Mouse (Mus musculus): ENCODE results near the gene Ces1f.
"Not testable (repeated sequence)": the region's sequence is repeated elsewhere in the genome, so short reads cannot be mapped to it uniquely, and the experiment has no call there.

Ces1f gene

DNA sequence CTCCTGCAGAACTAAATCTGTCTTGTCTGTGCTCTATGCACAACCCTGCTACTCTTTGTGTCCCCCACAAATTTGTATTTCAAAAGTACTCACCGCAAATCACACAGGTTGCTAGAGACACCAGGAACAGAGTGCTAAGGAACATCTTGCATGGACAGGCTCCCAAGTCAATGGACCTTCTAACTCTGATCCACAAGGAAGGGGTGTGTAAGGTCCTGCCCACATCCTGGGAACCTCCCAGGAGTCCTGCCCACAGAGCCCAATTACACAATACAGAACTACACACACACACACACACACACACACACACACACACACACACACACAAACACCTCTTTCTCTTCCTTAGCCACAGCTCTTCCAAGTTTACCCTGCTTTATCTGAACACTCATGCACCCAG, at the start of gene Ces1f:
TSS of gene Ces1f (minus strand) at position 192 of the 400 bp plus-strand sequence.
- DNase-seq (ENCODE audit: low read depth in 1 of 2, low spot score in 2 of 2), result no peak

GRCm38 (mm10) chr8:93325123-93325522, 45.6 kb upstream of the Ces1f start:
- no peak for DNase-seq (ENCODE audit: low read depth in 1 of 2, low spot score in 2 of 2)

- DNase-seq (ENCODE audit: low read depth in 1 of 2, low spot score in 2 of 2), result no peak
Measured at GRCm38 (mm10) chr8:93317031-93317430, 37.5 kb upstream of the Ces1f start.

DNA sequence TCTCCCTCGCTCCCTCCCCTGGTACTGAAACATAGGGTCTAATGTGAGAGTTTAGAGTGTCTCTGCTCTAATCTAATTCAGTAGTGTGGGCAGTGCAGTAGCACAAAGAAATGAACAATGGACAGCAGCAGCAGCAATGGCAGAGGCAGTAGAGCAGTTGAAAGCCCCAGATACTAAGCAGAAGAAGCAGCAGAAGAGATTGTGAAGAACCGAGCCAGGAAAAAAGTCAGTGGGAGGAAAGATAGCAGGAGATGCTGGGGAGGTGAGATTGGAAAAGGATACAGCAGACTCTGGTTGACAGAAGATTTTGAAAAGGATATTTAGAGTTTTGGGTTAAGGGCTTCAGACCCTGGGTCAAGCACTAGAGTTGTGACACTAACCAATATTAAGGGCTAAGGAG, 36.0 kb upstream of the Ces1f start:
- no peak for DNase-seq (ENCODE audit: low read depth in 1 of 2, low spot score in 2 of 2)

GRCm38 (mm10) chr8:93283896-93284295, 4.3 kb upstream of the Ces1f start:
- DNase-seq (ENCODE audit: low read depth in 1 of 2, low spot score in 2 of 2), result no peak

DNA sequence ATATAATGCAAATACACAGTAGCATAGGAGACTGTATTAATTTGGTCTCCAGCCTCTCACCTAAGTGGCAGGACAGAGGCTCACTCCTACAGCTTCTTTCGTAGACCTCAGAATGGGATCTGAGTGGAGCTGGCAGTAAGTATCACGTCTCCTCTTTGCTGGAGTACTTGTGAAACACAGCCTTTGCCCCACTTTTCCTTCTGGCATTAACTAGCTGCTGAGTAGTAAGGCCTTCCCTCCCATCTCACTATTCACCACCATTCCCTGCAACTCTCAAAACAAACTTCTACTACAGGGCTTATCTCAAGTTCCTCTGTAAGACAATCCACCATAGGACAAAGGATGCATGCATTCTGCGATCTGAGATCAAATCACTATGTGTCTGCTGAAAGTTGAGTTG, 2.8 kb upstream of the Ces1f start:
- DNase-seq (ENCODE audit: low read depth in 1 of 2, low spot score in 2 of 2), result no peak

DNA sequence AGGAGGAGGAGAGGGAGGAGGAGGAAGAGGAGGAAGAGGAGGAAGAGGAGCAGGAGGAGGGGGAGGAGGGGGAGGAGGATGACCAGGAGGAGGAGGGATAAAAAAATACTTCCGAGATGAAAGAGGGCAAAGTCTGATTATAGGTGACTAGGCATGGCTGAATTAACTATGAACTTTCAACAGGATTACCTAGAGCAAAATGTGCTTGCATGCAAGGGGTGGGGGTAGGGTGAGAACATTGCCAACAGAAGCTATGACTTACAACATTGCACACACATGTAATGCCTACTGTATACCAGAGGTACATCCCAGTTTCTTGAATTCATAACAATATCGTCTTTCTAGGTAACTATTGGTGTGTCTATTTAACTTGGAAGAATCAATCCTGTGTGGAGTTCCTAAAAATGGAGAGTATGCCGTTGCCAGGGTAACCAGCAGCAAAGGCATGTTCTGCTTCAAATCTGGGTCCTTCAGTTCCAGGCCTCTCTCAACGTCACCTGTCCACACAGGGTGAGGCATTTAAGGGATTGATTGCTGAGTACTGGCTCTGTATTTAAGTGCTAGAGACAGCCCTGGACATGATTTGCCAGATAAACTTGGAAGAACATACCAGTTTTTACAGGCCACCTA, 1.3 kb downstream of the Ces1f start:
- DNase-seq (ENCODE audit: low read depth in 1 of 2, low spot score in 2 of 2), result no peak

DNA sequence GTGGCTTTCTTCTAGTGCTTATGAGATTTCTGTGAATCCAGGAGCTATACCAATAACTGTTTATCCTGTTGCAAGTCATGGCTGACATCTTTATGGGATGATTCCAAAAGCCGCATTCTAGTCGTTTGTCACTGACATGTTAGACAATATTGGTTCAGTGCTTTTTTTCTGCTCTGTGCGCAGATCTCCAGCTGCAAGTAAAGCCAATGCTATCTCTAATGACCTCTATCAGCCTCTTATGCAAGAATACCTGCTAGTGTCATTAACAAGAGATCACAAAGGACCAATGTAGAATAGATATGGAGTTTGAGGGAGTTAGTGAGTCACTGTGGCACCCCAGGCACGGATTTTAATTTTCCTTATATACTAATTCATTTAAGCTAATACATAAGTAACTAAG, 4.9 kb downstream of the Ces1f start:
- no peak for DNase-seq (ENCODE audit: low read depth in 1 of 2, low spot score in 2 of 2)

- DNase-seq (ENCODE audit: low read depth in 1 of 2, low spot score in 2 of 2), result no peak
Measured at GRCm38 (mm10) chr8:93273321-93273720, 6.2 kb downstream of the Ces1f start.

GRCm38 (mm10) chr8:93272686-93273085, 6.9 kb downstream of the Ces1f start:
- DNase-seq (ENCODE audit: low read depth in 1 of 2, low spot score in 2 of 2), result no peak

DNA sequence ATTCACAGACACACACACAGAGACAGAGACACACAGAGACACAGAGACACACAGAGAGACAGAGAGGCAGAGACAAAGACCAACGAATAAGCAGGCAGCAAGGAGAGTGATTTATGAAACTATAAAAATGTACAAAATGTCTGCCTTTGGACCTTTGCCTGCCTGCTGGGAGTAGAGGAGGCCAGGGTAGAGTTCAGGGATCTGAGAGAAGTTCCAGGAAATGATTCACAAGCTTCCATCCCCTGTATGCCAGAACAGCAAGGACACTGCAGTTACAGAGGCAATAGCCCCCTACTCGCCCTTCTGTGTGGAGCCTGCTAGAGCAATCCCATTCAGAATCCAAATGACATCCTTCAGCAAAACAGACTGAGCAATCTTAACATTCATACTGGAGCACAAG, 18.1 kb downstream of the Ces1f start:
- DNase-seq (ENCODE audit: low read depth in 1 of 2, low spot score in 2 of 2), result no peak

DNA sequence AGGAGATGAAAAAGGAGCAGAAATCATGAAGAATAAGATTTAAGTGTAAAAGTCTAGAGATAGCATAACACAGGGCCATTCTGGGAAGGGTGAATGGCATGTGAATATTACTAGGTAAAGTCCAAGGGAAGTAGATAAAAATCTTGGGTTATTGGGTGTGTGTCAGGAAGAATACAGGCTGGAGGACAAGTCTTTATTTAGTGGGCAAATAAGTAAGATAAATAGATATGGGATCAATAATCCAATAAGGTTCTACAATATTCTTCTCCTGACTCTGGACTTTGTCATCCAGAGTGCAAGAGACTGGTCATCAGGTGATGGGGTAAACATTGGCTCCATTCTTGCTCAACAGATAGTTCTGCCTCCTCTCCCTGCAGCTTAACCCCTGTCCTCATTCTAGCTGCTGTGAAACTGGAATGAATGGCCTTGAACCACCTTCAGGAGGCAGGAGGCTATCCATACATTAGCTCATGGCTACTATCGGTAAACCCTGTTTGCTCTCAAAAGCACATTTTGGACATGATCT, 27.1 kb downstream of the Ces1f start:
- no peak for DNase-seq (ENCODE audit: low read depth in 1 of 2, low spot score in 2 of 2)

GRCm38 (mm10) chr8:93246057-93246456, 33.5 kb downstream of the Ces1f start:
- no peak for DNase-seq (ENCODE audit: low read depth in 1 of 2, low spot score in 2 of 2)

- DNase-seq (ENCODE audit: low read depth in 1 of 2, low spot score in 2 of 2), result no peak
Measured at GRCm38 (mm10) chr8:93239884-93240283, 39.7 kb downstream of the Ces1f start.

- DNase-seq (ENCODE audit: low read depth in 1 of 2, low spot score in 2 of 2), result no peak
Measured at GRCm38 (mm10) chr8:93235681-93236080, 43.9 kb downstream of the Ces1f start.

DNA sequence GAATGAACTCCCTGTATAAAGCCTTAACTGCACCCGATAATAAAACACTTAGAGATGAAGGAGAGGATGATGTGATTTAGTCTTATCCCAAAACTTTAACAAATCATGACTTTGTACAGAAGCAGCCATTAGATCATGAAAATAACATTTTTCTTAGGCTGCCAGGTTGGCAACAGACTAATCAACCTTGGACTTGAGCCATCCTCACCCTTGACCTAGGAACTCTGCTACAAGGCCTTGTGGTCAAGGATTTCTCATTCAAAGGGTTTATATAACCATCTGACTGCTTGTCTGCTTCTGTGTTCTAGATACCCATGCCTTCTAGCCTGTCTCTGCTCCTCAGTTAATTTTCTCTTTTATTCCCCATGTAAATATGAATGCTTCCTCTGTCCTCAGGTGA, 44.8 kb downstream of the Ces1f start:
- no peak for DNase-seq (ENCODE audit: low read depth in 1 of 2, low spot score in 2 of 2)

- no peak for DNase-seq (ENCODE audit: low read depth in 1 of 2, low spot score in 2 of 2)
Measured at GRCm38 (mm10) chr8:93234068-93234467, 45.5 kb downstream of the Ces1f start.

DNA sequence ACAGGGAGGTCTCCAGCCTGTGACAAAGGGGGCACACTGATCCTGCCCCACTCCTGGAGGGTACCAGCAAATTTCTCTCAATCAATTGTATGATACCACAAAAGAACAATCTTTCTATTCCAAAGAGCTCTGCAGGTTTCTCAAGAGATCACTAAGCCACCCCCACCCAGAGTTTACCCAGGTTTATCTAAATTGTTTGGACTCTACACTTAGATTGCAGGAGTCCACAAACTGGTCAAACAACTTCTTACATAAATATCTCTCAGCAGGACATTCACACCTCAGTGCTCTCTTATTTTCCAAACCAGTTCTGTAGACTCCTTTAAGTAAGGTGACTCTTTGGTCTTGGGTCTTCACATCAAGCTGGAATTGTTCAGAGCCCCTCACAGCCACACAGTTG, 50.1 kb downstream of the Ces1f start, which contains the start of gene Ces1e:
TSS of gene Ces1e (minus strand) at position 174 of the 400 bp plus-strand sequence.
- no peak for DNase-seq (ENCODE audit: low read depth in 1 of 2, low spot score in 2 of 2)

DNA sequence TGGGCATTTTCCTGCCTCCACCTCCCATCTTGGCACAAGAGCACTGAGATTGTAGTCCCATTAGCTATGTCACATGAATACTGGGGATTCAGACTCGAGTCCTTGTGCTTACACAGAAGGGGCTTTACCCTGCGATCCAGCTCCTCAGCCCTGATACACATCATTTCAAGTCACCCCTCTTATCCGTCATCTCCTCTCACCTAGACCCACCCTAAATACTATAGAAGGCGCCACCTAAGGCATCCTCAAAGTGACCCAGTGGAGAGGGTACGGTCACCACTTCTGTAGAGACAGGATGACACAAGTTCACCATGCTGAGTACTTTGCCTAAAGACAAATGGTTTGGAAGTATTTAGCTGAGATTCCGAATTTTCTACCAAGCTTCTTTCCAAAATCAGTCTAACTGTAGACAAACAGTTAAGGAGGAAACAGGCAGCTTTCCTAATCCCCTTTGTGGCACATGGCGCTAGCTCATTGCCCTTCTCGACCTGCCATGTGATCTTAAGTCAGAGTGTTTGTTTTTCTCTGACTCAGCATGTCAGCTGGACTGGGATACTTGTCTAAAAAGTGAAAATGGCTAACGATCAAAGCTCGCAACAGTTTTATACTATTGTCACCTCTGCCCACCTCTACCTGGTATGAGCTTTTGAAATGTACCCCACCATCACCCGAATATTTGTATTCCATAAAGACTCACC, 50.7 kb downstream of the Ces1f start:
- no peak for DNase-seq (ENCODE audit: low read depth in 1 of 2, low spot score in 2 of 2)

GRCm38 (mm10) chr8:93226471-93226870, 53.1 kb downstream of the Ces1f start:
- DNase-seq (ENCODE audit: low read depth in 1 of 2, low spot score in 2 of 2), result not testable (repeated sequence)

DNA sequence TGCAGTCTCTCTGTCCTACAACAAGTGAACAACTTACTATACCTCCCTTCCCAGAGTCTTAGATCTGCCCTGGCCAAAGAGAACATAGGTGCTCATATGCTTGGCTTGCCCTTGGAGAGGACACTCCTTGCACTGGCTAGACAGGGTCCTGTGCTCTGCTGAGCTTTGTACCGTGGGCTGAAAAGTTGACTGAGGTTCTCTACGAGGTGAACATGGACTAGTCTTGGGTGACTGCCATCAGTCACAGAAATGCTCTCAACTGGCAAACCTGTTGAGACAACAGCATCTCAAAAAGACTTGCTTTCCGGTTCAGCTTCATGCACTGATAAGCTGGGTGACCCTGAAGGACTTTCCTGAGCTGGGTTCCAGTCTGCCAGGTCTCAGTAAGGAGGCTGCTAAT, 57.7 kb downstream of the Ces1f start:
- DNase-seq (ENCODE audit: low read depth in 1 of 2, low spot score in 2 of 2), result no peak

DNA sequence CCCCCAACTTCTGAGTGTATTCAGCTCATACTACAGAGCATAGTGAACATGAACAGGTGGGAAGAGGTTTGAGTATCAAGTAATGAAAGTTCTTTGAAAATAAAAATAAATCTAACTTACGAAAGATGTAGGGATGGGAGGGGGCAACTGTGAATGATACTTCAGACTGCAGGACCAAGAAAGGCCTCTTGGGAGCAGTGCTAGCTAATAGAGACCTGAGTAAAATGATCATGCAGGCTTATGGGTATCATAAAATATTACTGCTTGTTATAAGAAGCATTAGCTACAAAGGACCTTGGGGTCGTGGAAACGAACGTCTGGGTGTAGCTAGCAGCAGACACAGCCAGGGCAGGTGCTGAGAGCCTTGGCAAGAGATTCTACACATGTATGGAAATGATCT, 61.7 kb downstream of the Ces1f start:
- DNase-seq (ENCODE audit: low read depth in 1 of 2, low spot score in 2 of 2), result no peak

- no peak for DNase-seq (ENCODE audit: low read depth in 1 of 2, low spot score in 2 of 2)
Measured at GRCm38 (mm10) chr8:93217375-93217774, 62.2 kb downstream of the Ces1f start.

Measured in monocyte, adult 2 months (primary cell).